Mouse (Mus musculus) stomach, postnatal 0 days (tissue): ENCODE measurements at regions not wholly inside any gene's neighbourhood (a gene's known extent, or its start where the extent isn't known, plus 50 kb on each side); places are given as distances from the start of the nearest gene placed in this dataset.

Source experiments
- CTCF ChIP-seq: IDR thresholded peaks from 2 replicates; pipeline ENCODE4 v1.5.1; 2016; ENCODE audit warnings: antibody characterized with exemption, low read depth, mild to moderate bottlenecking, moderate library complexity
- EP300 ChIP-seq: optimal IDR thresholded peaks from 2 replicates; pipeline ENCODE3; 2016; ENCODE audit warnings: antibody characterized with exemption

GRCm38 (mm10) chr16:21349869-21350268, 73.0 kb upstream of the Vps8 start:
- TF ChIP-seq CTCF (peak; percentile 51), EP300 (no peak)
